Mouse (Mus musculus) brain, embryonic 14.5 days (tissue): ENCODE measurements at regions not wholly inside any gene's neighbourhood (a gene's known extent, or its start where the extent isn't known, plus 50 kb on each side); places are given as distances from the start of the nearest gene placed in this dataset.

Experiments used
- CTCF ChIP-seq: fragments of 200-500 bp; IDR thresholded peaks from 2 replicates; pipeline ENCODE4 v1.5.1; 2012; ENCODE audit warnings: inconsistent platforms, mild to moderate bottlenecking, moderate library complexity, borderline replicate concordance; ENCODE audit not compliant: insufficient read depth, insufficient read length; ENCODE audit errors: extremely low read depth
- POLR2A ChIP-seq: fragments of 200-500 bp; IDR thresholded peaks from 2 replicates; pipeline ENCODE4 v1.6.1; 2012; ENCODE audit warnings: mild to moderate bottlenecking, inconsistent platforms, borderline replicate concordance; ENCODE audit not compliant: poor library complexity, insufficient read depth, insufficient read length, severe bottlenecking; ENCODE audit errors: extremely low read depth

DNA sequence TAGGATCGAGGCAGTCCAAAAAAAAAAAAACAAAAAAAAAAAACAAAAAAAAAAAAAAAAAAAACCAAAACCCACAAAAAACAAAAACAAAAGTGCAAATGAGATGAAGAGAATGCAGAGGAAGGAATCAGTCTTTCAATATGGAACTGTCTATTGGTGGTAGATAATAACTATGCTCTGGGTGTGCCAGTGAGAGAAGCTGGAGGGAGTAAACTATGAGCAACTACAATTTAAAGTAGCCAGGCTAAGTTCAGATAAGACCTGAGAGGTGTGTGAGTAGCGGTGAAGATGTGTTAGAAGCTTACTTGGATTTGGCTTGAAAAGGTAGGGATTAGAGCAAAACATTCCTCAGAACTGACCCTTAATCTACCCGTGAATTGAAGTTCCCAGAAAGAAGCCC, 200.1 kb upstream of the Egfl6 start:
- no peak for TF ChIP-seq CTCF
- no peak for TF ChIP-seq POLR2A
